Mouse (Mus musculus) left cerebral cortex, adult 18-20 months (tissue): ENCODE results near the gene Olfr303. TPM values are rescaled to one million over a fixed set of nuclear protein-coding genes. Genes with fewer than 3 reads are reported as not detected.
"Not testable (repeated sequence)": the region's sequence is repeated elsewhere in the genome, so short reads cannot be mapped to it uniquely, and the experiment has no call there.

Source experiments
- DNase-seq, 2 experiments: peaks; one replicate each; pipeline ENCODE4 v3.0.0; 2021 to 2022; ENCODE audit warnings: low spot score in 2 of 2, mixed read lengths in 1 of 2
- long read RNA-seq, 2 experiments: library from polyadenylated mRNA; stranded (forward); transcript quantifications; one replicate each; pipeline ENCODE4 v2.0.0; 2021
- total RNA-seq, 2 experiments: library from RNA; stranded (reverse); gene quantifications; 2 replicates each; pipeline ENCODE4 v1.2.3; 2021

Gene Olfr303
- not detected for total RNA-seq
- long read RNA-seq, experiment 1, result 0 reads
- long read RNA-seq, experiment 2, result 0 reads

DNA sequence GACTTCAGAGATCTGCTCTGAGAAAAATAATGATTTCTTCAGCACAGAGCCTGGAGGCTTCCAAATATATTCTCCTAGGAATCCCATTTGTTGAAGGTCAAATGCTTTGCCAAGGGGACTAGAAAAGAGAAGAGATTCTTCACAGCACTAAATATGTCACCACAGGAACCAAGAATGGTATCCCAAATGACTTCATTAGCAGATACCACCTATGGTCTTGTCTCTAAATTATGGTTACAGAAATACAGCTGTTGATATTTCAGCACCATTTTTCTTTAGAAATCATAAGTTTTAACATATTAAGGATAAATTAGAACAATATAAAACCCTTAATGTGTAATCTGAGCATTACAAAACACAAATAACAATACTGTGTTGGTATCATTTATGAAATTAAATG is at the start of gene Olfr303:
Gene Olfr303, minus strand, starts transcription at position 101 of the 400 bp plus-strand sequence.
- no peak for DNase-seq

DNA sequence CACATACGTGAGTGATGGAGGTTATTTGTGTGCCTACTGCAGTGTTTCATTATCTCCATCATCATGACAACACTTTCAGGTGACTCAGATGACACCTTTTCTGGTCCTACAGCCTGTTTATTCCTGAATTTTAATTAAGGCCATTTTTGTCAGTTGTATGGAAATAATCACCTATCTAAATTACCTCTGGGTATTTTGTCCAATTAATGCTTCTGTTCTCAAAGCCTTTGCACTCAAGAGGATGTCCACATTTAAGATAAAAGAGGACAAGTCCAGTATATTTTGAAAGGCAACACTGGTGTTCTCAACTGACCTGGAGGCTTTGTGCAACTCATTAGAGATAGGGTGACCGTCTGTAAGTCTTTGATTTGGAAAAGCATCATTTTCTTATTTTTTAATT is 6.0 kb upstream of the Olfr303 start, which contains the start of gene Olfr301:
Gene Olfr301, plus strand, starts transcription at position 301 of the 400 bp plus-strand sequence.
- DNase-seq, result no peak

GRCm38 (mm10) chr7:86386558-86386957 is 11.0 kb downstream of the Olfr303 start, which contains the start of gene Olfr304:
Olfr304 (minus strand) TSS chr7:86386658.
- no peak for DNase-seq

- DNase-seq, result no peak
Observed at GRCm38 (mm10) chr7:86385769-86386168, 11.8 kb downstream of the Olfr303 start.

DNA sequence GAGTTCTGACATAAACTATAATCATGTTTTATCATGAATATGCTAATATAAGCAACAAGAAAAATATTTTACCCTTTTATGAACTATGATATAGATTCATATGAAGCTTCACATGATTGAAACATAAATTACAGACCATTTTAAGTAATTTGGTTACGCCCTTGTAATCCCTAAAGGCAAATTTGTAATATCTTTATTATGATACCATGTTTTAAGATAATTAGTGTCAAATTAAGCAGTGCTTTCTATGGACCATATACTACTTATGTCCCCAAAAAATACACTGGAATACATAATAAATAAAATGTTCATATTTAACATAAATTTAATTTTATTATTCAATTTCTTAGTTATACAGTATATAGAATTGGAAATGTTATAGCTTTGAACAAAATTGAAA is 30.8 kb downstream of the Olfr303 start, which contains the start of gene Olfr305:
Gene Olfr305, minus strand, starts transcription at position 101 of the 400 bp plus-strand sequence.
- DNase-seq, result no peak

GRCm38 (mm10) chr7:86346296-86346695 is 51.3 kb downstream of the Olfr303 start:
- DNase-seq, result not testable (repeated sequence)

GRCm38 (mm10) chr7:86344253-86344652 is 53.3 kb downstream of the Olfr303 start:
- no peak for DNase-seq

- no peak for DNase-seq
Observed at GRCm38 (mm10) chr7:86342881-86343565, 54.6 kb downstream of the Olfr303 start.

Other genes with a start within 250 kb of the Olfr303 start
- not detected for gene Vmn2r75, start 226.0 kb downstream of the Olfr303 start, total RNA-seq
- not detected for gene Vmn2r76, start 151.5 kb downstream of the Olfr303 start, total RNA-seq
- not detected for gene Olfr310, start 120.6 kb downstream of the Olfr303 start, total RNA-seq
- not detected for gene Olfr309, start 84.1 kb downstream of the Olfr303 start, total RNA-seq
- not detected for gene Olfr308, start 72.2 kb downstream of the Olfr303 start, total RNA-seq
- not detected for gene Olfr307, start 60.2 kb downstream of the Olfr303 start, total RNA-seq
- gene Olfr305, start 30.9 kb downstream of the Olfr303 start, total RNA-seq, result not detected
- gene Olfr304, start 11.1 kb downstream of the Olfr303 start, total RNA-seq, result not detected
- gene Olfr301, start 6.1 kb upstream of the Olfr303 start, total RNA-seq, result not detected
- gene Olfr299, start 62.1 kb upstream of the Olfr303 start, total RNA-seq, result not detected
- gene Olfr298, start 94.7 kb upstream of the Olfr303 start, total RNA-seq, result not detected
- not detected for gene Olfr297, start 122.2 kb upstream of the Olfr303 start, total RNA-seq
- gene Olfr295, start 186.1 kb upstream of the Olfr303 start, total RNA-seq, result not detected
- gene Olfr294, start 218.9 kb upstream of the Olfr303 start, total RNA-seq, result not detected